Mouse (Mus musculus): ENCODE data around the gene Gm49380. TPM values are rescaled to one million over a fixed set of nuclear protein-coding genes. Genes with fewer than 3 reads are reported as not detected.

Gene Gm49380
- polyA plus RNA-seq, 1 experiment from 2014 or later: not detected

- TF ChIP-seq EP300 (optimal IDR thresholded peaks at IDR 0.05) (no peak), CTCF (IDR thresholded peaks at IDR 0.05; ENCODE audit: low read depth) (no peak)
- Histone ChIP-seq H3K9ac (ENCODE audit: low read length) (no peak overlapping the region), H3K36me3 (ENCODE audit: control insufficient read depth, insufficient read depth, low read length) (no peaks in the 10 kb centered on the region), H3K27ac (replicated peaks) (no peak overlapping the region), H3K4me1 (replicated peaks; ENCODE audit: control insufficient read depth, insufficient read depth) (no peaks in the 10 kb centered on the region), H3K4me2 (replicated peaks; ENCODE audit: low read depth) (no peak overlapping the region), H3K9me3 (ENCODE audit: control insufficient read depth, low read length) (no peaks in the 10 kb centered on the region), H3K27me3 (ENCODE audit: control insufficient read depth, insufficient read depth, low read length) (no peaks in the 10 kb centered on the region), H3K4me3 (ENCODE audit: low read depth, low read length) (no peak overlapping the region)
- DNase-seq (ENCODE audit: low spot score) (no peak), ATAC-seq (ENCODE audit: low FRiP score, low TSS enrichment) (no peak)
- WGBS: 79% methylated on average over 5 of the region's 5 CpGs
Measured at GRCm38 (mm10) chr9:44031079-44031478, 82.2 kb downstream of the Gm49380 start.

GRCm38 (mm10) chr9:44030646-44031045 is 82.7 kb downstream of the Gm49380 start:
- no peaks in the 10 kb centered on the region for H3K36me3 ChIP-seq (ENCODE audit: control insufficient read depth, insufficient read depth, low read length)
- no peak overlapping the region for H3K9ac ChIP-seq (ENCODE audit: low read length)
- no peak overlapping the region for H3K4me3 ChIP-seq (ENCODE audit: low read depth, low read length)
- no peaks in the 10 kb centered on the region for H3K4me1 ChIP-seq (replicated peaks; ENCODE audit: control insufficient read depth, insufficient read depth)
- H3K27me3 ChIP-seq (ENCODE audit: control insufficient read depth, insufficient read depth, low read length): no peaks in the 10 kb centered on the region
- TF ChIP-seq EP300 (optimal IDR thresholded peaks at IDR 0.05) (no peak), CTCF (IDR thresholded peaks at IDR 0.05; ENCODE audit: low read depth) (no peak)
- ATAC-seq (ENCODE audit: low FRiP score, low TSS enrichment) (no peak), DNase-seq (ENCODE audit: low spot score) (no peak)
- no peaks in the 10 kb centered on the region for H3K9me3 ChIP-seq (ENCODE audit: control insufficient read depth, low read length)
- 88% methylated on average over 4 of the region's 4 CpGs for WGBS
- H3K4me2 ChIP-seq (replicated peaks; ENCODE audit: low read depth): no peak overlapping the region
- H3K27ac ChIP-seq (replicated peaks): no peak overlapping the region

GRCm38 (mm10) chr9:44029580-44030236 is 83.6 kb downstream of the Gm49380 start:
- no peak overlapping the region for H3K4me3 ChIP-seq (ENCODE audit: low read depth, low read length)
- H3K4me2 ChIP-seq (replicated peaks; ENCODE audit: low read depth): no peak overlapping the region
- H3K27me3 ChIP-seq (ENCODE audit: control insufficient read depth, insufficient read depth, low read length): no peaks in the 10 kb centered on the region
- 33% methylated on average over 5 of the region's 5 CpGs for WGBS
- H3K27ac ChIP-seq (replicated peaks): no peak overlapping the region
- H3K36me3 ChIP-seq (ENCODE audit: control insufficient read depth, insufficient read depth, low read length): no peaks in the 10 kb centered on the region
- no peak for TF ChIP-seq CTCF (IDR thresholded peaks at IDR 0.05; ENCODE audit: low read depth)
- no peak for TF ChIP-seq EP300 (optimal IDR thresholded peaks at IDR 0.05)
- DNase-seq (ENCODE audit: low spot score) (no peak), ATAC-seq (ENCODE audit: low FRiP score, low TSS enrichment) (no peak)
- no peak overlapping the region for H3K9ac ChIP-seq (ENCODE audit: low read length)
- no peaks in the 10 kb centered on the region for H3K9me3 ChIP-seq (ENCODE audit: control insufficient read depth, low read length)
- H3K4me1 ChIP-seq (replicated peaks; ENCODE audit: control insufficient read depth, insufficient read depth): no peaks in the 10 kb centered on the region

GRCm38 (mm10) chr9:44024096-44024495 is 89.2 kb downstream of the Gm49380 start:
- ATAC-seq (ENCODE audit: low FRiP score, low TSS enrichment) (no peak), DNase-seq (ENCODE audit: low spot score) (no peak)
- Histone ChIP-seq H3K27ac (replicated peaks) (no peak overlapping the region), H3K9ac (ENCODE audit: low read length) (no peak overlapping the region), H3K4me3 (ENCODE audit: low read depth, low read length) (no peak overlapping the region), H3K4me2 (replicated peaks; ENCODE audit: low read depth) (no peak overlapping the region), H3K9me3 (ENCODE audit: control insufficient read depth, low read length) (no peaks in the 10 kb centered on the region), H3K36me3 (ENCODE audit: control insufficient read depth, insufficient read depth, low read length) (no peaks in the 10 kb centered on the region), H3K27me3 (ENCODE audit: control insufficient read depth, insufficient read depth, low read length) (no peaks in the 10 kb centered on the region), H3K4me1 (replicated peaks; ENCODE audit: control insufficient read depth, insufficient read depth) (no peaks in the 10 kb centered on the region)
- no peak for TF ChIP-seq CTCF (IDR thresholded peaks at IDR 0.05; ENCODE audit: low read depth)
- TF ChIP-seq EP300 (optimal IDR thresholded peaks at IDR 0.05): no peak
- 73% methylated on average over 3 of the region's 3 CpGs for WGBS

GRCm38 (mm10) chr9:44022100-44022847 is 91.0 kb downstream of the Gm49380 start:
- no peaks in the 10 kb centered on the region for H3K27me3 ChIP-seq (ENCODE audit: control insufficient read depth, insufficient read depth, low read length)
- no peaks in the 10 kb centered on the region for H3K4me1 ChIP-seq (replicated peaks; ENCODE audit: control insufficient read depth, insufficient read depth)
- DNase-seq (ENCODE audit: low spot score) (no peak), ATAC-seq (ENCODE audit: low FRiP score, low TSS enrichment) (no peak)
- no peak overlapping the region for H3K9ac ChIP-seq (ENCODE audit: low read length)
- TF ChIP-seq EP300 (optimal IDR thresholded peaks at IDR 0.05) (no peak), CTCF (IDR thresholded peaks at IDR 0.05; ENCODE audit: low read depth) (no peak)
- no peaks in the 10 kb centered on the region for H3K9me3 ChIP-seq (ENCODE audit: control insufficient read depth, low read length)
- no peaks in the 10 kb centered on the region for H3K36me3 ChIP-seq (ENCODE audit: control insufficient read depth, insufficient read depth, low read length)
- H3K4me2 ChIP-seq (replicated peaks; ENCODE audit: low read depth): no peak overlapping the region
- WGBS: 71% methylated on average over 8 of the region's 8 CpGs
- H3K27ac ChIP-seq (replicated peaks): no peak overlapping the region
- no peak overlapping the region for H3K4me3 ChIP-seq (ENCODE audit: low read depth, low read length)

GRCm38 (mm10) chr9:44020001-44020400 is 93.3 kb downstream of the Gm49380 start:
- no peaks in the 10 kb centered on the region for H3K4me1 ChIP-seq (replicated peaks; ENCODE audit: control insufficient read depth, insufficient read depth)
- ATAC-seq (ENCODE audit: low FRiP score, low TSS enrichment) (no peak), DNase-seq (ENCODE audit: low spot score) (no peak)
- TF ChIP-seq EP300 (optimal IDR thresholded peaks at IDR 0.05) (no peak), CTCF (IDR thresholded peaks at IDR 0.05; ENCODE audit: low read depth) (no peak)
- H3K4me3 ChIP-seq (ENCODE audit: low read depth, low read length): no peak overlapping the region
- no peak overlapping the region for H3K9ac ChIP-seq (ENCODE audit: low read length)
- no peaks in the 10 kb centered on the region for H3K36me3 ChIP-seq (ENCODE audit: control insufficient read depth, insufficient read depth, low read length)
- no peak overlapping the region for H3K4me2 ChIP-seq (replicated peaks; ENCODE audit: low read depth)
- no peak overlapping the region for H3K27ac ChIP-seq (replicated peaks)
- WGBS: 78% methylated on average over 7 of the region's 7 CpGs
- no peaks in the 10 kb centered on the region for H3K9me3 ChIP-seq (ENCODE audit: control insufficient read depth, low read length)
- H3K27me3 ChIP-seq (ENCODE audit: control insufficient read depth, insufficient read depth, low read length): no peaks in the 10 kb centered on the region
